Mouse (Mus musculus): ENCODE measurements around the gene Pcyt1b. TPM values are rescaled to one million over a fixed set of nuclear protein-coding genes. Genes with fewer than 3 reads are reported as not detected.

The Pcyt1b gene
- total RNA-seq (2023): 0.18 to 0.85 TPM (median 0.19 TPM) in 3 of 4 replicates, not detected in the other

DNA sequence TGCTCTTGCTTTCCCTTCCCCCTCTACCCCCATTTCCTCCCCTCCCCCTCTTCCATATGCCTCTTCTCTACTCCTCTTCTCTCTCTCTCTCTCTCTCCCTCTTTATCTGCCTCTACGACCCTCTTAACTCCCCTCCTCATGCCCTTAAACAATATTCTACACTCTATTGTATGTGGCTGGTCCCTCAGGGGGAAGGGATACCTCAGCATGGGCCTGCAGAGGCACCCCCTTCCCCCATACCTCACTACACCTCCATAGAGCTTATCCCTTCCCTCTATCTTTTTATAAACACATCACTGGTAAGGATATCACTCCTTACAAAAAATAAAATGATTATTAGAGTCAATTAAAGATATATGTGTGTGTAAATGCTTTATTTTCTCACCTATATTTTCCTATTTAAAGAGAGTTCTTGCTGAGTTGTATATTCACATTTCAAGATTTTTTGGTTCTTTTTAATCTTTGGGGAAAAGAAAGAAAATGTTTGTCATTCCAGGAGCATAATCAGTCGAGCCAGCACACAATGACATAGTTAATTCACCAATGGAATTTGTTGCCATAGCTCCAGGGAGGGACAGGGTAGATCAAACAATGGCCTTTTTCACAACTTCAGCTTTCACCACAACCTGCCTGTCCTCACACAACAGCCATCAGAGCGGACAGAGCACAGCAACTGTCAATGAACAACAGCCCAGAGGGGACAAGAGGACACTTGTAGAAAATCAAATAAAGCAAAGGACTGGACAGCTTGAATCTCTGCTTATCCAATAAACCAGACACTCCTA lies at the start of gene Pcyt1b:
Gene Pcyt1b, plus strand, starts transcription at position 646 of the 785 bp plus-strand sequence.

DNA sequence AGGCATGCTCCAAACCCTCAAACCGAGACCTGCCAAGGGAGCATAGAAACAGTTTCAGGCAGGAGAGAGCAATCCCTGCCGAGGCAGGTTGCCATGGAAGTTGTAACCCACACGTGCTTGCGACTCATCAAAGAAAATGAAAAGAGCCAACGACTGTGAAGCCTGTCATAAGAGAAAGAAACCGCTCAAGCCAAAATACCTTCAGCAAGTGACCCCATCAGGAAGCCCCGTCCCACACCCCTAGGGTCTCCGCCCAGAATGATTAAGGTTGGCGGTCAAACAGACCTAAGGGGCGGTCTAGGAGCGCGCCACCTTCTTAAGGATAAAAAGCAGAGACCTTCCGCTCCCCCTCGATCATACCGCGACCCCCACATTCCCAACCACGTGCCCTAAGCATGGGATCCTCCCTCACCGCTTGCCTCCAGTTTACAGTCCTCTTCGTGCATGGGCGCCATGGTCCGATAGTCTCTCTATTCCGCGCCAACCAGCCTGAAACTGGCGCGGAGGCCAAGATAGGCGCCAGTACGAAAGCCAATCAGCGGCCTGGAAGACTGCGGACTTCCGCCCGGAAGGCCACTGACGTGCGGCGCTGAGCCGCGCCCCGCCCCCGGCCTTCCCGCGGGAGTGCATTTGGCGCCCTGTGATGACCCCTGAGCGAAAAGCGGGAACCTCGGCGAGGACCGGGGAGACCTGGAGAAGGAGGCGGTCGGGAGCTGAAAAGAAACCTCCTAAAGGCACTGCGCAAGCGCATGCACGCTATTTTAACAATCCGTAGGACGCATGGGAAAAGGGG lies 22.8 kb upstream of the Pcyt1b start, which contains the start of gene Pola1:
Gene Pola1, minus strand, starts transcription at position 499 of the 793 bp plus-strand sequence.

Other genes starting within 250 kb of the Pcyt1b start
- 9.8 to 10.5 TPM (median 10.1 TPM) in 4 replicates for gene Pola1, start 22.7 kb upstream of the Pcyt1b start, total RNA-seq (2023)
- 12.3 to 13.6 TPM (median 13.1 TPM) in 4 replicates for gene Pdk3, start 177.3 kb downstream of the Pcyt1b start, total RNA-seq (2023)

All from B cell, adult 62 days (primary cell).